Mouse (Mus musculus): ENCODE data around the gene Gm49368. TPM values are rescaled to one million over a fixed set of nuclear protein-coding genes. Genes with fewer than 3 reads are reported as not detected.
"Not testable (repeated sequence)": the region's sequence is repeated elsewhere in the genome, so short reads cannot be mapped to it uniquely, and the experiment has no call there.

Gm49368 gene
- total RNA-seq (2021) = not detected
- long read RNA-seq, experiment 1 = 0 reads
- long read RNA-seq, experiment 2 = 0 reads

- DNase-seq = peak in 1 of 2 experiments; percentile 44
These were observed at the start of gene Gm49368, which contains the start of gene Itgam for GRCm38 (mm10) chr7:128062456-128062855. Gm49368 (plus strand) TSS chr7:128062683. Itgam (plus strand) TSS chr7:128062640.

- DNase-seq = peak in 1 of 2 experiments; percentile 1
These were observed 49.4 kb upstream of the Gm49368 start for GRCm38 (mm10) chr7:128013116-128013515.

- DNase-seq = not testable (repeated sequence)
These were observed 46.3 kb upstream of the Gm49368 start for GRCm38 (mm10) chr7:128016134-128016533.

GRCm38 (mm10) chr7:128016650-128017049, 45.8 kb upstream of the Gm49368 start:
- no peak for DNase-seq

GRCm38 (mm10) chr7:128018275-128018674, 44.2 kb upstream of the Gm49368 start:
- DNase-seq = no peak

GRCm38 (mm10) chr7:128019187-128019586, 43.3 kb upstream of the Gm49368 start:
- no peak for DNase-seq

GRCm38 (mm10) chr7:128022974-128023373, 39.5 kb upstream of the Gm49368 start:
- DNase-seq = no peak

GRCm38 (mm10) chr7:128023565-128023964, 38.9 kb upstream of the Gm49368 start:
- DNase-seq = peak in 1 of 2 experiments; percentile 50

GRCm38 (mm10) chr7:128024364-128024763, 38.1 kb upstream of the Gm49368 start:
- DNase-seq = no peak

- no peak for DNase-seq
These were observed 37.6 kb upstream of the Gm49368 start for GRCm38 (mm10) chr7:128024932-128025331.

- DNase-seq = no peak
These were observed 37.1 kb upstream of the Gm49368 start for GRCm38 (mm10) chr7:128025381-128025780.

- peak in 1 of 2 experiments; percentile 23 for DNase-seq
These were observed 31.0 kb upstream of the Gm49368 start for GRCm38 (mm10) chr7:128031403-128031976.

- DNase-seq = peak in 1 of 2 experiments; percentile 29
These were observed 30.0 kb upstream of the Gm49368 start for GRCm38 (mm10) chr7:128032290-128032988.

- no peak for DNase-seq
These were observed 29.5 kb upstream of the Gm49368 start for GRCm38 (mm10) chr7:128032989-128033293.

GRCm38 (mm10) chr7:128033616-128034015, 28.9 kb upstream of the Gm49368 start:
- no peak for DNase-seq

GRCm38 (mm10) chr7:128042161-128042820, 20.2 kb upstream of the Gm49368 start:
- not testable (repeated sequence) for DNase-seq

GRCm38 (mm10) chr7:128044142-128044785, 18.2 kb upstream of the Gm49368 start:
- peak in 1 of 2 experiments; percentile 25 for DNase-seq

GRCm38 (mm10) chr7:128045640-128046039, 16.8 kb upstream of the Gm49368 start:
- no peak for DNase-seq

GRCm38 (mm10) chr7:128048819-128049218, 13.7 kb upstream of the Gm49368 start:
- peak in 1 of 2 experiments; percentile 32 for DNase-seq

GRCm38 (mm10) chr7:128049254-128049653, 13.2 kb upstream of the Gm49368 start:
- no peak for DNase-seq

- DNase-seq = peak in 1 of 2 experiments; percentile 44
These were observed 11.7 kb upstream of the Gm49368 start for GRCm38 (mm10) chr7:128050739-128051138.

- peak in 1 of 2 experiments; percentile 34 for DNase-seq
These were observed 9.4 kb upstream of the Gm49368 start for GRCm38 (mm10) chr7:128053061-128053460.
